Mouse (Mus musculus): Measurements from ENCODE around the gene Reg3b.
"Not testable (repeated sequence)": the region's sequence is repeated elsewhere in the genome, so short reads cannot be mapped to it uniquely, and the experiment has no call there.

Reg3b gene

DNA sequence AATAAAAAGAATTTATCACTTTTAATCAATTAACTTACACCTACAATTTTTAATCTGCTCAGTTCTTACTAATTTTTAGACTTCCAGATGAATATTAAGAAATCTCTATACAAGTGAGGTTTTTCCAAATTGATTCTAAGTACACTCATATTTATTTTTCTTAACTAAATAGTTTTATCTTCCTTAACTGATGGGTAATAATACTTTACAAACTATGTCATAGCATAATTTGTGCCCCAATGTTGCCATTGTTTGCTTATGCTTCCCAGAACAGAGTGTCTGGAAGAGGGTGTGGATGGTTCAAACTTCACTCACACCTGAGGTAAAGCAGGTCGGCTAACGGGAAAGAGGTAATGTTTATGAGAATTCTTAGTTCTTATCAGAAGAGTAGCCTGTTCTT, at the start of gene Reg3b:
TSS of gene Reg3b (plus strand) at position 301 of the 400 bp plus-strand sequence.
- DNase-seq (ENCODE audit: low spot score): no peak

DNA sequence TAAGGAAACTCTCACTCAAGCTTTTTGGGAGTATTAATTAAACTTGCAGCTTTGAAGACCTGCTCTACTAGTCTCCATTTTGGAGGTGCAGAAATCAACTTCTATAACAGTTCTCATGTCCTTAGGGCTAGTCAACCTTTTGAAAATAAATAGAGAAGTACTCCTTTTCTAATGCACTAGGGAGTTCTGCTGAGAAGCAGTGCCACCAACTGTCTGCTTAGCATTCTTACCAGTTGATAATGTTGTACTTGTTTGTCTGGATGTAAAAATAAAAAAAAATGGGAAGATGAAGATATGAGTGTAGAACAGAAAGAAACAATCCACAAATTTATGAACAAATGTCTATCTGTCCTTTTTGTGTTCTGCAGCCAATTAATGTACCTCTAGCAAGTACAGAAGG, 42.7 kb upstream of the Reg3b start:
- no peak for DNase-seq (ENCODE audit: low spot score)

DNA sequence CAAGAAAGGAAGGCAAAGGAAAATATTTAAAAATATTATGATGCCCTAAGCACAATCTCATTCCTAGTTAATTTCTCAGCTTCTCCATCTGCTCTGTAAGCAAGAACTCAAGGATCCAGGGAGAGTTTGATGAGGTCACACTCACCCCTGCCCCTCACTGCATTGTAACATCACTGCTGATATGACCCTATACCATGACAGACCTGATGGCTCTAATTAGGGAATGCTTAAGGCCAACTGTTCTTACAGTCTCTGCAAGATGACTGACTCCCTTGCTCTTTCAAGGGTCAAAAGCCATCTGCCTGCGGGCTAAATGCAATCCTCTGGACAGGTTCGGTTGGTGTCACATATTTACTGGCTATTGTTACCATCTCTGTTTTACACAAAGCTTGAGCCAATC, 41.3 kb upstream of the Reg3b start:
- no peak for DNase-seq (ENCODE audit: low spot score)

DNA sequence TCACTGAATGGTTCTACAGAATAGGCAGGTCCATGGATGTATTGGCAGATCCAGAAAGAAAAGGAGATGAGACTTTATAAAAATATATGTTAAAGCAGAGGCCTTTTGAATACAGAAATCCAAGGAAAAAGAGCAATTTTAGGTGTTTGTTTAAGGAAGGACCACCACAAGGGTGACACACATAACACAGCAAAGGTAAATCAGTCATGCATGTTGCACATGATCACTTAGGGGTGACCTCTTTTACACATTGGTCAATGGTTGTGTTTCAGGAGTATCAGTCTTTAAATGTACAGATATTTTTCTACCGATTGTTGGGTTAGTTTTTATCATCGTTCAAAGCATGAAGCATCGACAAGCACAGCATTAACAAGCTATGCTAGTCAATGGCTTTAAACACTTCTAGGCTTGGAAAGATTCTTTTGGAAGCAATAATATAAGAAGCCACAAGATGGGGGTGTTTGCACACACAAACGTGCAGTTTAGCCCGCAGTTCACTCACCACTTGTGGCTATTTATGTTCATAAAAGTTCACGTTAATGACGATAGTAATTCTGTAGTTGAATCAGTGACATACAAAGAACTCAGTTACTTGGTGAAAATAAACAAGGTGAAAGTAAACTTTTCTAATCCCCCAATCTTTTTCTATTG, 38.4 kb upstream of the Reg3b start:
- DNase-seq (ENCODE audit: low spot score): peak; percentile 30

DNA sequence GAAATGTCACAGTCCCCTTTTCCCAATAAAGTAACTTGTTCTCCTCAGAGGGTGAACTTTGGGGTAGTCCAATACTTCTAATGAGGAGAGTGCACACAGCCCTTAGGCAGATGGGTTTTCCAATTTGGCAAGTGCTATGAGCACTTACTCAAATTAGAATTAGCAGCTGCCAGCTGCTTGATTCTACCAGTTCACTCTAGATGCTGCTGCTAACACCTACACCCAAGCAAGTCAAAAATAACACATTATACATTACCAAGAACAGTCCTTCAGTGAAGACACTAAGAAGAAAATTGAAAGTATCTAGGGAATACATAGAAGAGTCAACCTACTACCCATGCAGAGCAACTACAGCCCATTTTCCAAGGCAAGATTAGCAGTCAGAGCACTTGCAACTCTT, 30.2 kb upstream of the Reg3b start:
- no peak for DNase-seq (ENCODE audit: low spot score)

DNA sequence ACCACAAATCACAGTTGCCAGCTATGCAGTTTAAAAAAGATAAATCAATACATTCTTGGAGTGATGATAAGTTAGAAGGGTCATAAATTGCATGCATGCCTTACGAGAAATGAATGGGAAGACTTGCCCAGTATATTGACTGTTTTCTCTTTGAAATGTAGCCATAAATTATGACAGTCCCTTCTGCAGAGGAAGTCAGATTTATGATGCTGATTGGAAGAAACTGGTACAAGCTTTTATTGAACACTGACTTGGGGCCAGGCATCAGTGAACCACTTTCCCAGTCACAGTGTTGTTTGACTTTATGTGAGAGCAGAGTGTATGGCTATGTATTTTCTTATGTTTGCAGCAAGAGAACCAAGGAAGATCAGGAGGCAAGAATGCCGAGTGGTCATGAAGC, 28.8 kb upstream of the Reg3b start:
- DNase-seq (ENCODE audit: low spot score): no peak

DNA sequence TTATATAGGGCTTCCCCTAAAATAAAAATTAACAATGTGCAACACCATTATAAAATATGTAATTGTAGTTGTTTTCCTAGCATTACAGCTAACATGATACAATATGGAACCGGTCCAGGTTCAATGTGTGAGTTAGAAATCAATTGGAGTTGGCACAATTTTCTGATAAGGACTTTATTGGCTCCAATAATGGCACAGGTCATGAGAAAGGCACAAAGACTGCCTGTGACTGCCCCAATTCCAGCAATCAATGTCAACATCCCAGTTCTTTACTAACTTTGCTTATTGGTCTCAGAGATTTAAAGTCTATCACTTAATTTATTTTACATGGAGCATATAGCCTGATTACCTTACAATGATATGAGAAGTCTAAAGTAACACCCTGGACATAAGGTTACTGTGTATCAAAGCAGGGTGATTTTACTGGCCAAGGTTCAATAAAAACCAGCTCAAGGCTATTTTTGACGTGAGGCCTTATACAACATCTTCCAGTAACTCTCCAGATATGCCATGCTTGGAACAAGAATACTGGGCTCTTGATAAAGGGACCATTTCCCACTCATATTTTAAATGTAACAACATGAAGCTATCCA, 8.4 kb upstream of the Reg3b start:
- no peak for DNase-seq (ENCODE audit: low spot score)

DNA sequence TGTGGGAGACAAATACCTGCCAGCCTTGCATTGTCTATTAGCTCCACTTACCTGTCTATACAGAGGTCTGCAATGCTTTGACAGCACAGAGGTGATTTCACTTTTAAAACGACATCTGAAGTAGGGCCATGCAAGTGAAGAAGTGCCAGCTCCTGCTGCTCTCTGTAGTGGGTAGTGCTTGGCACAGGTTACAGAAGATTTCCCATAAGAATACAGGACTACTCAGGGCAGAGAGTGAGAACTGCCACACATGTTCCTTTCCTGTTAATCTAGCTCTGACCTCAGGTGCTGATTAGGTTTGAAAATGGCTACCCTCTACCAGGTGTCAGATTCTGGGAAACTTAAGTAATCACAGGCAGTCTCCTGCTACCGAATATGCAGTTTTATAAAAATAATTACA, 8.3 kb downstream of the Reg3b start, which contains the start of gene Reg3d:
TSS of gene Reg3d (minus strand) at position 101 of the 400 bp plus-strand sequence.
- no peak for DNase-seq (ENCODE audit: low spot score)

DNA sequence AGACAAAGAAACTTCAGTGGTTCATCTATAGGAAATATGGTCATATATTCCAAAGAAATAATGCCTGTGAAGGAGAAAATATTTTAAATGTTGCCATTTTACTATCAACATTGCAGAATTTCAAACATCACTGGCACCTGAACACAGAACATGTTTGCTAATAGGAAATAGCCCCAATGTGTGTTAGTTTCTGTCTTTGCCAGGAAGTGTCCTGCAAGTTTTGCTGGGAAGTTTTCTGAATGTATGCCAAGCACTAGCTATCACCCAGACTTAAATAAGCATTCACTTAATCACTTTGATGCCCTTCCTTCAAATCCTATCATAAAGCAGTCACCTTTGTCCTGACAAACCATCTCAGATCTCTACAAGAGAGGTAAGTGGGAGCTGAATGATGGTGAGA, 10.0 kb downstream of the Reg3b start, which contains the start of gene Reg3a:
TSS of gene Reg3a (plus strand) at position 301 of the 400 bp plus-strand sequence.
- DNase-seq (ENCODE audit: low spot score): no peak

DNA sequence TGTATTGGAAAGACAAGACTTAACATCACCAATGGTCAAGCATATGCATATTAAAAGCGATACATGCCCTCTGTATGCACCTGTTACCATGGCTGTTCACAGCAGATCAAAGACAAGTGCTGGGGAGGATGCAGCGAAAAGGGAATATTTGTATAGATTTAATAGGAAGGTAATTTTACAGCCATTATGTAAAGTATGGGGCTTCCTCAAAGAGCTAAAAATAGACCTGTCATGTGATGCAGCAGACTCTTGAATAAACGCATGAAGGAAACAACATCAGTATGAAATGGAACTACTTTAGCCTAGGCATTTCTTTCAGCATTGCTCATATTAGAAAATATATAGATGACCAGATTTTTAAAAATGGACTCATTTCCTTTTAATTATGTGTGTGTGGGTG, 15.2 kb downstream of the Reg3b start:
- DNase-seq (ENCODE audit: low spot score): no peak

DNA sequence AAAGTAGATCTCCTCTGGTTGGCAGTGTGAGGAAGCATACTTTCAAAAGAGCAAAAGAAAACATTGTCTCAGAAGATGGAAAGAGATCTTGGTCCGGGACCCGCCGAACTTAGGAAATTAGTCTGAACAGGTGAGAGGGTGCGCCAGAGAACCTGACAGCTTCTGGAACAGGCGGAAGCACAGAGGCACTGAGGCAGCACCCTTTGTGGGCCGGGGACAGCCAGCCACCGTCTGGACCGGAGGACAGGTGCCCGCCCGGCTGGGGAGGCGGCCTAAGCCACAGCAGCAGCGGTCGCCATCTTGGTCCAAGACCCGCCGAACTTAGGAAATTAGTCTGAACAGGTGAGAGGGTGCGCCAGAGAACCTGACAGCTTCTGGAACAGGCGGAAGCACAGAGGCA, 24.9 kb downstream of the Reg3b start, which contains the start of gene Reg2:
TSS of gene Reg2 (plus strand) at position 301 of the 400 bp plus-strand sequence.
- DNase-seq (ENCODE audit: low spot score): not testable (repeated sequence)

DNA sequence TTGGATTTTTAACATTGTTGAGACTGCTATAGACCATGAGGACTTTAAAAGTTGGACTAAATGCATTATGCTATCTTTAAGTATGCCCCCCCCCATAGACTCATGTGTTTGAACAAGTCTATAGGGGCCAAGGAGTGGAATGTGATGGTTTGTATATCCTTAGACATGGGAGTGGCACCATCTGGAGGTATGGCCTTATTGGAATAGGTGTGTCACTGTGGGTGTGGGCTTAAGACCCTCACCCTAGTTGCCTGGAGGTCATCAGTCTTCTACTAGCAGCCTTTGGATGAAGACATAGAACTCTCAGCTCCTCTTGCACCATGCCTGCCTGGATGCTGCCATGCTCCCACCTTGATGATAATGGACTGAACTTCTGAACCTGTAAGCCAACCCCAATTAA, 52.0 kb downstream of the Reg3b start, which contains the start of gene Reg1:
TSS of gene Reg1 (plus strand) at position 301 of the 400 bp plus-strand sequence.
- DNase-seq (ENCODE audit: low spot score): not testable (repeated sequence)

All from adipocyte (in vitro differentiated cells).